In genomic region chrX:36229273-36229672, GRCm38 (mm10) we compare ENCODE assay signal across 24 mouse cellular contexts. TPM values are rescaled to one million over a fixed set of nuclear protein-coding genes. Genes with fewer than 3 reads are reported as not detected.
A peak's percentile ranks its signal among the peaks of the same experiment; 100 is the strongest.
DNase-seq lines count a peak whose midpoint lies in the region; ATAC-seq and TF ChIP-seq lines count a peak whose summit lies in the region.
"Had no signal": no experiment of that assay in that cellular context is flagged by ENCODE, and none has a peak within 500 bp of the region (broad histone marks: within the 10 kb centered on the region; RNA-seq: fewer than 3 reads in every experiment).

No protein-coding gene starts in this region.

- H3K4me3 ChIP-seq in heart, adult 2 months: no peak overlapping the region
- H3K4me3 ChIP-seq in kidney, embryonic 16.5 days (ENCODE audit: low read length): no peak overlapping the region
- no peak overlapping the region for H3K4me3 ChIP-seq in hindbrain, postnatal 0 days (ENCODE audit: low read length)
- H3K4me3 ChIP-seq: embryonic facial prominence, embryonic 13.5 days; erythroblast, embryonic 14.5 days; forebrain, embryonic 12.5 days; megakaryocyte, embryonic 14.5 days; midbrain, embryonic 13.5 days had no signal

- DNase-seq in heart, adult 2 months: no peak
- no peak for DNase-seq in heart, postnatal 25 days (ENCODE audit: low spot score)
- DNase-seq in kidney, adult 11 months: no peak
- peak; percentile 8 for DNase-seq in brain, adult 2 months (ENCODE audit: low read depth, low spot score)
- peak; percentile 6 for DNase-seq in kidney, postnatal 14 days
- no peak for DNase-seq in right cerebral cortex, postnatal 25 days
- DNase-seq in hindbrain, postnatal 0 days (ENCODE audit: low spot score): no peak
- DNase-seq: adrenal gland, postnatal 25 days; cerebellum, adult 11 months; cerebellum, postnatal 14 days; embryo, embryonic 11 days; thymus, adult 18-20 months; thymus, postnatal 4 days had no signal

- peak overlapping the region; percentile 33; the same call in 1 of the 2 replicates for H3K27ac ChIP-seq in heart, adult 2 months
- peak overlapping the region; percentile 37 for H3K27ac ChIP-seq in kidney, embryonic 16.5 days (ENCODE audit: low read length)
- no peak overlapping the region for H3K27ac ChIP-seq in hindbrain, postnatal 0 days
- H3K27ac ChIP-seq: embryonic facial prominence, embryonic 13.5 days; forebrain, embryonic 12.5 days; midbrain, embryonic 13.5 days had no signal

- no peak for TF ChIP-seq EP300 in heart, adult 2 months (IDR thresholded peaks at IDR 0.05; ENCODE audit: insufficient read depth, low read depth, low read length)

- intact Hi-C loops in heart, adult 2 months (cut with DNase I): loop anchor here (5.0 kb wide), 1 partner anchor 123 kb away; no protein-coding TSS in a partner anchor
- intact Hi-C loops in heart, postnatal 25 days (cut with DNase I): no loop called here

- TF ChIP-seq CTCF in heart, adult 2 months (IDR thresholded peaks at IDR 0.05): no peak
- no peak for TF ChIP-seq CTCF in hindbrain, postnatal 0 days (IDR thresholded peaks at IDR 0.05; ENCODE audit: low read depth)

- H3K27me3 ChIP-seq in heart, adult 2 months (ENCODE audit: control insufficient read depth, insufficient read depth, low read length): no peaks in the 10 kb centered on the region
- no peaks in the 10 kb centered on the region for H3K27me3 ChIP-seq in kidney, embryonic 16.5 days (ENCODE audit: insufficient read depth, low read length)
- H3K27me3 ChIP-seq in hindbrain, postnatal 0 days (ENCODE audit: insufficient read depth, low read length): no peaks in the 10 kb centered on the region
- H3K27me3 ChIP-seq: embryonic facial prominence, embryonic 13.5 days; forebrain, embryonic 12.5 days; midbrain, embryonic 13.5 days had no signal

- no peaks in the 10 kb centered on the region; the same call in 1 of the 2 replicates for H3K4me1 ChIP-seq in heart, adult 2 months (ENCODE audit: control insufficient read depth, insufficient read depth, low read length)
- no peaks in the 10 kb centered on the region for H3K4me1 ChIP-seq in kidney, embryonic 16.5 days (ENCODE audit: insufficient read depth, low read length)
- no peaks in the 10 kb centered on the region for H3K4me1 ChIP-seq in hindbrain, postnatal 0 days (ENCODE audit: insufficient read depth, low read length)
- H3K4me1 ChIP-seq: embryonic facial prominence, embryonic 13.5 days; forebrain, embryonic 12.5 days; megakaryocyte, embryonic 14.5 days; midbrain, embryonic 13.5 days had no signal

- no peak overlapping the region for H3K4me2 ChIP-seq in kidney, embryonic 16.5 days (replicated peaks; ENCODE audit: low read depth, low read length)
- H3K4me2 ChIP-seq in hindbrain, postnatal 0 days (ENCODE audit: low read depth, low read length): no peak overlapping the region
- H3K4me2 ChIP-seq: embryonic facial prominence, embryonic 13.5 days; forebrain, embryonic 12.5 days; midbrain, embryonic 13.5 days had no signal

- no peaks in the 10 kb centered on the region for H3K79me2 ChIP-seq in heart, adult 2 months (replicated peaks; ENCODE audit: control insufficient read depth, insufficient read depth, low read length)

- no peaks in the 10 kb centered on the region for H3K9me3 ChIP-seq in kidney, embryonic 16.5 days (ENCODE audit: low read length)
- no peaks in the 10 kb centered on the region for H3K9me3 ChIP-seq in hindbrain, postnatal 0 days (ENCODE audit: low read length)
- H3K9me3 ChIP-seq: embryonic facial prominence, embryonic 13.5 days; forebrain, embryonic 12.5 days; megakaryocyte, embryonic 14.5 days; midbrain, embryonic 13.5 days had no signal

- TF ChIP-seq POLR2A in heart, adult 2 months (IDR thresholded peaks at IDR 0.05; ENCODE audit: insufficient read depth, low read depth, low read length): no peak

- no peak overlapping the region for H3K9ac ChIP-seq in heart, adult 2 months (ENCODE audit: low read depth, low read length)
- no peak overlapping the region for H3K9ac ChIP-seq in kidney, embryonic 16.5 days (replicated peaks; ENCODE audit: low read length)
- no peak overlapping the region for H3K9ac ChIP-seq in hindbrain, postnatal 0 days (replicated peaks; ENCODE audit: low read length)
- H3K9ac ChIP-seq: embryonic facial prominence, embryonic 13.5 days; forebrain, embryonic 12.5 days; midbrain, embryonic 13.5 days had no signal

- WGBS in heart, adult 2 months: 47% methylated on average over 2 of the region's 2 CpGs
- 66% methylated on average over 2 of the region's 2 CpGs for WGBS in kidney, embryonic 16.5 days
- WGBS in hindbrain, postnatal 0 days: 64% methylated on average over 2 of the region's 2 CpGs

- ATAC-seq in kidney, embryonic 16.5 days (ENCODE audit: low FRiP score, low TSS enrichment): no peak
- no peak for ATAC-seq in hindbrain, postnatal 0 days
- ATAC-seq: intestine, postnatal 0 days; lung, postnatal 0 days; midbrain, embryonic 13.5 days had no signal

- H3K36me3 ChIP-seq in heart, adult 2 months (ENCODE audit: control insufficient read depth, insufficient read depth, low read length): no peaks in the 10 kb centered on the region
- H3K36me3 ChIP-seq in kidney, embryonic 16.5 days (ENCODE audit: insufficient read depth, low read length): no peaks in the 10 kb centered on the region
- H3K36me3 ChIP-seq in hindbrain, postnatal 0 days (ENCODE audit: insufficient read depth, low read length): no peaks in the 10 kb centered on the region
- H3K36me3 ChIP-seq: embryonic facial prominence, embryonic 13.5 days; forebrain, embryonic 12.5 days; midbrain, embryonic 13.5 days had no signal

RNA-seq across cellular contexts. Expression of gene Zcchc12, which starts 33.6 kb away (rescaled TPM):
- under 1 TPM in 1 of 2 experiments, not detected in 1; 0.13 TPM for total RNA-seq in heart, adult 2 months (2021)
- 0.15 and 0.16 TPM in 2 replicates for polyA plus RNA-seq in heart, adult 2 months (2012; rRNA removed)
- total RNA-seq in heart, postnatal 25 days (2021): under 1 TPM in 1 of 2 experiments, not detected in 1; 0.10 TPM
- polyA plus RNA-seq in kidney, embryonic 16.5 days (2015; fragmentation: Nextera tagmentation; extraction: Ambion mirVana): 5.1 and 6.1 TPM in 2 replicates
- 206 and 223 TPM in 2 replicates for total RNA-seq in hindbrain, postnatal 0 days (2014; rRNA removed)
- 370 and 387 TPM in 2 replicates for polyA plus RNA-seq in hindbrain, postnatal 0 days (2015; fragmentation: Nextera tagmentation; extraction: Ambion mirVana)
- total RNA-seq: liver, adult 2 months; monocyte, adult 5-6 weeks; neutrophil, adult 5-6 weeks had no signal
- polyA plus RNA-seq: erythroblast, embryonic 14.5 days; liver, adult 2 months had no signal

Comparison
In these comparisons a context has a peak if more than half of its experiments do, and no peak if none do; other contexts are left out.
1. DNase-seq: peak in brain, adult 2 months (single experiment) and kidney, postnatal 14 days (single experiment); none in heart, adult 2 months (0 of 2), heart, postnatal 25 days (single experiment), kidney, adult 11 months (single experiment), right cerebral cortex, postnatal 25 days (single experiment) and hindbrain, postnatal 0 days (single experiment).
2. RNA of gene Zcchc12, which starts 33.6 kb away (total RNA-seq): 206 to 223 TPM in hindbrain, postnatal 0 days; 0.13 TPM in heart, adult 2 months and 0.10 TPM in heart, postnatal 25 days; every median in the first group is over 100 times any median in the second.